Mouse (Mus musculus) heart, embryonic 13.5 days (tissue): ENCODE measurements around the gene Larp6. TPM values are rescaled to one million over a fixed set of nuclear protein-coding genes. Genes with fewer than 3 reads are reported as not detected.

Experiments used
- ATAC-seq: fragments of 200-750 bp; cut with Nextera tagmentation; 2 replicates; pipeline ENCODE4 v1.8.0; 2017; ENCODE audit warnings: moderate TSS enrichment; ENCODE audit not compliant: insufficient number of reproducible peaks, low FRiP score, low TSS enrichment; ENCODE audit errors: extremely low read depth
- H3K27ac ChIP-seq: fragments of 300-500 bp; sonication (generic); replicated peaks from 2 replicates; pipeline ENCODE4 v1.5.1; 2015; ENCODE audit warnings: moderate library complexity, mild to moderate bottlenecking, inconsistent platforms
- H3K27me3 ChIP-seq: fragments of 300-500 bp; sonication (generic); replicated peaks from 2 replicates; pipeline ENCODE4 v1.6.1; 2015; ENCODE audit warnings: mild to moderate bottlenecking, inconsistent platforms
- H3K36me3 ChIP-seq: fragments of 300-500 bp; sonication (generic); 2 replicates; pipeline ENCODE4 v1.6.1; 2015; ENCODE audit warnings: mild to moderate bottlenecking, inconsistent platforms
- H3K4me1 ChIP-seq: fragments of 300-500 bp; sonication (generic); 2 replicates; pipeline ENCODE4 v1.6.1; 2015; ENCODE audit warnings: inconsistent platforms
- H3K4me2 ChIP-seq: fragments of 300-500 bp; sonication (generic); 2 replicates; pipeline ENCODE4 v1.6.1; 2015; ENCODE audit warnings: inconsistent platforms, mild to moderate bottlenecking, moderate library complexity
- H3K4me3 ChIP-seq: fragments of 300-500 bp; sonication (generic); 2 replicates; pipeline ENCODE4 v1.5.1; 2015; ENCODE audit warnings: moderate library complexity, mild to moderate bottlenecking, inconsistent platforms
- H3K9ac ChIP-seq: fragments of 300-500 bp; sonication (generic); 2 replicates; pipeline ENCODE4 v1.6.1; 2015; ENCODE audit warnings: inconsistent platforms, mild to moderate bottlenecking, moderate library complexity
- H3K9me3 ChIP-seq: fragments of 300-500 bp; sonication (generic); 2 replicates; pipeline ENCODE4 v1.6.1; 2016; ENCODE audit warnings: inconsistent platforms
- WGBS: fragments of 180-500 bp; shearing (Covaris S2); methylation state at CpG from one replicate; pipeline ENCODE4 v1.1.7; 2015; ENCODE audit warnings: mixed read lengths; 5-methylcytosine and 5-hydroxymethylcytosine counted together
- polyA plus RNA-seq: library from polyadenylated mRNA; unstranded; fragments of >200 nt; fragmentation: Nextera tagmentation; extraction: Ambion mirVana; gene quantifications from 2 replicates; pipeline ENCODE4 v1.2.1, GENCODE M21; 2015

The Larp6 gene
- polyA plus RNA-seq, 1 experiment from 2014 or later: 0.94 TPM

DNA sequence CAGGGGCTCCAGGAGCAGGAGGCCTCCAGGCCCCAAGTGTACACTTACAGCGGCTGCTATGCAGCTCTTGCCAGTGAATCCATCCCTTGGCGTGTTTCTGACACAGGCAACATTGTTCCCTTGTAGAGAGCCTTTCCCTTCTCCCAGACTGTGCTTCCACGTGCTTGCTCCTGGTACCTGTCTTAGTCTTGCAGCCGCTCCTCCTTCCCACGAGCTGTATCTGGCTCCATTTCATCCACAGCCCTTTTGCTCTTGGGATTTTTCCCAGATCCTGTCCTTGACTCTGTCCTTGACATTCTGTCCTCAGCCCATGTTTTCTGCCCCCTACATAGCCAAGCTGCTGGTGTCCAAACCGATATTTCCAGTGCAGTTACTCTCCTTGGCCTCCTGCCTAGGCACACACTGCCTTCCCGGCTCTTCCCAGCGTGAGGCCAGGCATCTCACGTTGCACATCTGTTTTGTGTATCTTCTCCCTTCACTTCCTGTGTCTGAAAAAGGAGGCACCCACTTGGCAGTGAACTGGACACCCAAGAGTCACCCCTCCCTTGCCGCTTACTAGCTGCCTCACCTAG is 46.7 kb downstream of the Larp6 start:
- H3K27ac ChIP-seq: peak overlapping the region; percentile 86
- WGBS: 39% methylated on average over 10 of the region's 10 CpGs
- no peaks in the 10 kb centered on the region for H3K36me3 ChIP-seq
- H3K9me3 ChIP-seq: 0 out of 2 replicates have a peak, but pooled peaks cover 2% of the 10 kb centered on the region
- no peaks in the 10 kb centered on the region for H3K27me3 ChIP-seq
- H3K4me2 ChIP-seq: no peak overlapping the region
- H3K4me3 ChIP-seq: no peak overlapping the region
- 0 out of 2 replicates have a peak overlapping the region, but pooled peaks have one; percentile 1 for H3K9ac ChIP-seq
- H3K4me1 ChIP-seq: peaks cover 39% of the 10 kb centered on the region
- no peak for ATAC-seq

DNA sequence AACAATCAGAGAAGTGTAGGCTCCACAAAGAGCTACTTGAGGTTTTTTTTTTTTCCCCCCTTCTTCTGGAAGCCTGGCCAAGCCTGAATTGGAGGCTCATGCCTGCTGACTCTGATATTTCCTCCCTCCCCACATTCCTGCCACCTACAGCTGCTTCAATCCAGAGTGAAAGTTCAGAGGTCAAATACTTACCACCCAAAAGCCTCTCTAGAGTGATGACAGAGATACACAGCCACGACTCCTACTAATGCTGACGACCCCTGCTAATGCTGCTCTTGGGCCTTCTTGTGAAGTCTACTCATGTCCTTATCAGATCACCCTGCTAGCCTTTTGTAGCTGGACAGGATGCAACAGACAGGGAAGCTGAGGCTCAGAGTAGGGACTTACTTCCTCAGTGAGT is 52.4 kb downstream of the Larp6 start:
- peak overlapping the region; percentile 28; the same call in 1 of the 2 replicates for H3K27ac ChIP-seq
- 12% methylated on average over 2 of the region's 2 CpGs for WGBS
- H3K36me3 ChIP-seq: no peaks in the 10 kb centered on the region
- H3K4me3 ChIP-seq: no peak overlapping the region
- H3K27me3 ChIP-seq: no peaks in the 10 kb centered on the region
- no peak for ATAC-seq
- H3K9me3 ChIP-seq: 0 out of 2 replicates have a peak, but pooled peaks cover 2% of the 10 kb centered on the region
- H3K4me1 ChIP-seq: peaks cover 30% of the 10 kb centered on the region
- H3K9ac ChIP-seq: no peak overlapping the region
- no peak overlapping the region for H3K4me2 ChIP-seq

DNA sequence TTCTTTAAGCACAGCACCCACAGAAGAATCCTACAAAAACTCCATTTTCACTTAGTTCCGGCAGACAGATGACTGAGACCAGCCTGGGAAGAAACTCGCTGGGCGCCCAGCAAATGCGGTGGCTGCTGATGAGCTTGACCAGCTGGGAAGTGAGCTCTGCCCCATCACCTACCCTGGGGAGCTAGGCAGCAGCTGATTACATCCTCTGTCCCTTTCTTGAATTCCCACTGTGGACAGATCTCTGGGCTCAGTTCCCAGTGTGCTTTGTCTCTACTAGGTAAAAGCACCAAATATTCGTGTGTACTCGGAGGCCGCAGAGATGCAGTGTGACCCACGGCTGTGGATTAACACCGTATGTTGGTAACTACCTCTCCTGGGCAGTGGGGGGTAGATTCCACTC is 55.6 kb downstream of the Larp6 start:
- 55% methylated on average over 9 of the region's 9 CpGs for WGBS
- H3K4me3 ChIP-seq: no peak overlapping the region
- no peak overlapping the region for H3K9ac ChIP-seq
- H3K9me3 ChIP-seq: peaks cover 7% of the 10 kb centered on the region
- peak overlapping the region; percentile 25; the same call in 1 of the 2 replicates for H3K4me2 ChIP-seq
- no peaks in the 10 kb centered on the region for H3K27me3 ChIP-seq
- no peak for ATAC-seq
- H3K4me1 ChIP-seq: peaks cover 30% of the 10 kb centered on the region
- H3K27ac ChIP-seq: peak overlapping the region; percentile 53; the same call in 1 of the 2 replicates
- H3K36me3 ChIP-seq: no peaks in the 10 kb centered on the region

- ATAC-seq: no peak
- Histone ChIP-seq H3K4me2 (no peak overlapping the region), H3K4me1 (peaks cover 25% of the 10 kb centered on the region), H3K9me3 (peaks cover 7% of the 10 kb centered on the region), H3K27me3 (no peaks in the 10 kb centered on the region), H3K4me3 (no peak overlapping the region), H3K27ac (no peak overlapping the region), H3K9ac (no peak overlapping the region), H3K36me3 (no peaks in the 10 kb centered on the region)
- WGBS: 63% methylated on average over 6 of the region's 6 CpGs
These were observed 56.9 kb downstream of the Larp6 start for GRCm38 (mm10) chr9:60769711-60770111.

- no peak overlapping the region for H3K4me2 ChIP-seq
- no peak for ATAC-seq
- peaks cover 10% of the 10 kb centered on the region for H3K4me1 ChIP-seq
- H3K27ac ChIP-seq: no peak overlapping the region
- H3K36me3 ChIP-seq: no peaks in the 10 kb centered on the region
- H3K27me3 ChIP-seq: no peaks in the 10 kb centered on the region
- peaks cover 7% of the 10 kb centered on the region for H3K9me3 ChIP-seq
- no peak overlapping the region for H3K4me3 ChIP-seq
- 68% methylated on average over 2 of the region's 2 CpGs for WGBS
- no peak overlapping the region for H3K9ac ChIP-seq
These were observed 60.9 kb downstream of the Larp6 start for GRCm38 (mm10) chr9:60773713-60774112.

DNA sequence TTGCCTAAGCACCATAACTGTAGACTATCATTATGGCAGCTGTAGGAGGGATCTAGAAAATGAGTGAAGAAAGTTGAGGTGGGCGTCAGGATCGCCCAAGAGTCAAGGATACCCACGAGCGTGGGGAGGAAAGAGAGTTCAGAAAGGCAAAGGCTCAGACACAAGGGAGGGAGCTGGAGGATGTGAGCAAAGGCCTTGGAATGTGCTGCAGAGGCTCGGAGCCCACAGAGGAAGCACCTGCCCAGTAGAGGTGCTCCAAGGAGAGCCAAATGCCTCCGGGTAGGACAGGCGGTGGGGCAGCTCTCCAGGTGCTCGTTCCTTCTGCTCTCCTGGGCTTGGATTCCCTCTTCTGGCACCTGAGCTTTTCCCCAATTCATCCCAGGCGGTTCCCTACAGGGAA is 64.1 kb downstream of the Larp6 start:
- no peak overlapping the region for H3K4me2 ChIP-seq
- no peaks in the 10 kb centered on the region for H3K27me3 ChIP-seq
- H3K4me3 ChIP-seq: no peak overlapping the region
- WGBS: 76% methylated on average over 9 of the region's 9 CpGs
- ATAC-seq: no peak
- H3K9me3 ChIP-seq: peaks cover 7% of the 10 kb centered on the region
- no peak overlapping the region for H3K9ac ChIP-seq
- no peak overlapping the region for H3K27ac ChIP-seq
- no peaks in the 10 kb centered on the region for H3K4me1 ChIP-seq
- no peaks in the 10 kb centered on the region for H3K36me3 ChIP-seq

DNA sequence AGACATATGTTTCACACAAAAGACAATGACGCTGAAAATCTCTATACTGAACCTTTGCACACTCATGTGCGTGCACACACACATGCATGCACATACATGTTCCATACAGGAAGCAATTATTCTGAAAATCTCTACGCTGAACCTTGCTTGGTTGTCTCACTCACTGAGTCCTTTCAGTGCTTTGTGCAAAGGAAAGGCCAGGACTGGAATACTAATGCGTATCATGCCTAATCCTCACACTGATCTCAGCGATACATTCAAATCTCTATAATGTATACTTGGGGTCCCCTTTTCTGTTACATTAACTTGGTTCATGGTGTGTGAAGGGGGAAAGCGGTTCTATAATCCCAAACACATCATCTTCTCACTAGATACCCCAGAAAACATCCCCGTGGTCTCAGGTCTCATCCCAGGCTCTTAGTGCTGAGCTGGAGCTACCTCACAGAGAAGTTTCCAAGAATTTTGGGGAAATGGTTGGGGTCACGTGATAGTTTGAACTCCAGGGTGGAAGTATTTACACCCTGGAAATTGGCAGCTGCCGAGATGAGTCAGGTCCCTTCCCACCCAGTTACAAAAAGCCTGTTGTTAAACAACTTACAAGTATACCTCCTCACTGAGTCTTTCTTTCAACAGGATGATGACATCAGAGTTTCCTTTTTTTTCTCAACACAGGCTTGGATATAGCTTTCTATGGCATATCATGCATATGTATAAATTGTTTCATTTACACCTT is 69.4 kb downstream of the Larp6 start:
- Histone ChIP-seq H3K27me3 (no peaks in the 10 kb centered on the region), H3K9me3 (no peaks in the 10 kb centered on the region), H3K27ac (no peak overlapping the region), H3K4me2 (no peak overlapping the region), H3K36me3 (no peaks in the 10 kb centered on the region), H3K9ac (no peak overlapping the region), H3K4me1 (no peaks in the 10 kb centered on the region), H3K4me3 (no peak overlapping the region)
- ATAC-seq: no peak
- WGBS: 80% methylated on average over 9 of the region's 9 CpGs

- Histone ChIP-seq H3K27me3 (no peaks in the 10 kb centered on the region), H3K27ac (no peak overlapping the region), H3K9ac (no peak overlapping the region), H3K9me3 (no peaks in the 10 kb centered on the region), H3K4me2 (no peak overlapping the region), H3K4me1 (peaks cover 6% of the 10 kb centered on the region; the same call in 1 of the 2 replicates), H3K4me3 (no peak overlapping the region), H3K36me3 (no peaks in the 10 kb centered on the region)
- ATAC-seq: no peak
- WGBS: 62% methylated on average over 4 of the region's 4 CpGs
These were observed 72.3 kb downstream of the Larp6 start for GRCm38 (mm10) chr9:60785069-60785468.

GRCm38 (mm10) chr9:60787517-60788110 is 74.8 kb downstream of the Larp6 start:
- WGBS: 0% methylated on average over 2 of the region's 2 CpGs
- Histone ChIP-seq H3K4me2 (no peak overlapping the region), H3K9me3 (no peaks in the 10 kb centered on the region), H3K4me1 (peaks cover 16% of the 10 kb centered on the region; the same call in 1 of the 2 replicates), H3K27ac (peak overlapping the region; percentile 36; the same call in 1 of the 2 replicates), H3K36me3 (no peaks in the 10 kb centered on the region), H3K9ac (no peak overlapping the region), H3K4me3 (no peak overlapping the region), H3K27me3 (no peaks in the 10 kb centered on the region)
- no peak for ATAC-seq
